Mouse (Mus musculus) urinary bladder, adult 2 months (tissue): ENCODE measurements around the gene Spryd3. TPM values are rescaled to one million over a fixed set of nuclear protein-coding genes. Genes with fewer than 3 reads are reported as not detected.
"Not testable (repeated sequence)": the region's sequence is repeated elsewhere in the genome, so short reads cannot be mapped to it uniquely, and the experiment has no call there.

Experiments used
- DNase-seq: peaks from one replicate; pipeline ENCODE4 v3.0.0; 2022; ENCODE audit warnings: low spot score
- polyA plus RNA-seq: library from polyadenylated mRNA; depleted of rRNA; stranded (reverse); fragments of >200 nt; gene quantifications from 2 replicates; pipeline ENCODE4 v1.2.3, GENCODE M21; 2012; rRNA removed

Spryd3 gene
- polyA plus RNA-seq: 43.7 and 50.0 TPM in 2 replicates

- DNase-seq: peak; percentile 99
Measured at GRCm38 (mm10) chr15:102136129-102136758, at the start of gene Spryd3. Gene Spryd3 (minus strand): TSS chr15:102136234.

- no peak for DNase-seq
Measured at GRCm38 (mm10) chr15:102183076-102183475, 47.0 kb upstream of the Spryd3 start.

GRCm38 (mm10) chr15:102179924-102180323 is 43.9 kb upstream of the Spryd3 start:
- DNase-seq: no peak

DNA sequence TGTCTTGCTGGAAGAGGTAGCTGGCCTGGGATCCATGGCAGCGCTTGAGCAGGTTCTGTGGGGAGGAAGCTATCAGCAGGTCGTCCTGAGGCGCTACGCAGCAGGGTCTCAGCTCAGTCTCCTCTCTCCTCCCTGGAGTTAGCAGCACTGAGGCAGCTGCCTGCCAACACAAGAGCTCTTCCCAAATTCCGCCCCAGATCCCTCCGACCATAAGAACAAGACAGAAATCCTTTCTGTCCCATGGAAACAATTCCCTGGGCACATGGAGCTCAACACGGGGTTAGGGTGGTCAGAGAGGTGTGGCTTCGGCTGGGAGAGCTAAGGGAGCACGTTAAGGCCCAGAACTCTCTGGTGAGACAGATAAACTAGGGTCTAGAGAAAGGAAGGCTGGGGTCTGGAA is 43.1 kb upstream of the Spryd3 start:
- no peak for DNase-seq

DNA sequence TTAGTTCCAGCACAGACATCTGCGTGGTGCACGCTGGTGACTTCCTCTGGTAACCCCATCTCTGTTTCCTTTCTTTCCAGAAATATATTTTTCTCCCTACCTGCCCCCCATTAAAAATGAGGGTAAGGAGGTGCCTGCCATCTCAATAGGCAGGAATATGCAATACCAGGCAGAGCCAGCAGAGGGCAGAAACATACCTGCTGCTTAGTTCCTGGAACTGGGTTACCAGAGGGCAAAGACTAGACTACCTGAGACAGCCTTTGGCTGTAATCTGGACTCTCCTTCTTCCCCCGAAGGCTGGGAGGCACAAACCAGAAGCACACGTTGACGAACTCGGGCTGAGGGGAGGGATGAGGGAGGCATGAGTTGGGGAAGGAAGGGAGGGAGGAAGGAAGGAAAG is 42.2 kb upstream of the Spryd3 start:
- DNase-seq: peak; percentile 66

DNA sequence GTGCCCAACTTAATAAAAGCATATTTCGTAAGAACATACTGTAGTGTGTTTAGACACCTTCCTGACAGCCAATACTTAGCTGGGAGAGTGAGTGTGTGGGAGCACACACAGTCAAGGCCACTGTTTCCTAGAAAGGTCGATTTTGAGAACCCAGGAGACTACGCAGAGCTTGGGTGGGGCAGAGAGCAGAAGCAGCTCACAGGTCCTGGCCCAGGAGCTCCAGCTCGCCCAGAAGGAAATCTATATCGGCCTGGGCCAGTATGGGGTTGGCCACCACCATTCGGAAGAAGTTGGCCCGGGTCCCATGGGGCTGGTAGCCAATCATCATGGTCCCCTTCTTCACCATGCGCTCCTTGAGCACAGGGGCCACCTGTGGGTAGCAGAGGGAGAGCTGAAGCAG is 41.4 kb upstream of the Spryd3 start:
- DNase-seq: no peak

DNA sequence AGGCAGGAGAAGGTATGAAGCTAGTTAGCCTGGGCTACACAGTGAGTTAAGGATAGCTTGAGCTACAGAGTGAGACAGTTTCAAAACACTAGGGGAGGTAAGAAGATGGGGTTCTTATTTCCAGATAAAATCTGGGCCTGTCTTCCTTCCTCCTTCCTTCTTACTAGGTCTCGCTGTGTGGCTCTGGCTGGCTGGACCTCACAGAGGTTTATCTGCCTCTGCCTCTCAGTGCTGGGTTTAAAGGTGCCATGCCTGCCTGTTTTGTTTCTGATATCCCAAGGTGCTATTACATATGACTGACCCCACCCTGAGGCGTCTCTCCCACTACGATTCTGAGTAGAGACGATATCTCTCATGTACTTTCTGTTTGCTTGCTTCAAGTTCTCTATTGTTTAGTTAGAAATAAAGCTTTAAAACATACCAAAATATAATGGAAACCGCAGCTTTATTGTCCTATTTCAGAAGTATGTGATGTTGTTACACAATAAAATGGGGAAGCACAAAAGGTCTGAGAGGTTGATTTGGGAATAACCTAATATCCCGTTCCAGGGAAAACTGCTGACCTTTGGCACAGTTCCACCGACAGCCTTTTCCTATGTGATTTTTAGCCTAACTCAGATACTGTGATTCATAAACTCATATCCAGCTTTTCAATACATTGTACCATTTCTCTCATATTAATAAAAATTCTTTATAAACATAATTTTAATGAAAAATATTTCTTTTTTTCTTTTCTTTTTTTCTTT is 40.7 kb upstream of the Spryd3 start:
- no peak for DNase-seq

GRCm38 (mm10) chr15:102175736-102176319 is 39.8 kb upstream of the Spryd3 start:
- no peak for DNase-seq

- no peak for DNase-seq
Measured at GRCm38 (mm10) chr15:102173581-102173980, 37.5 kb upstream of the Spryd3 start.

DNA sequence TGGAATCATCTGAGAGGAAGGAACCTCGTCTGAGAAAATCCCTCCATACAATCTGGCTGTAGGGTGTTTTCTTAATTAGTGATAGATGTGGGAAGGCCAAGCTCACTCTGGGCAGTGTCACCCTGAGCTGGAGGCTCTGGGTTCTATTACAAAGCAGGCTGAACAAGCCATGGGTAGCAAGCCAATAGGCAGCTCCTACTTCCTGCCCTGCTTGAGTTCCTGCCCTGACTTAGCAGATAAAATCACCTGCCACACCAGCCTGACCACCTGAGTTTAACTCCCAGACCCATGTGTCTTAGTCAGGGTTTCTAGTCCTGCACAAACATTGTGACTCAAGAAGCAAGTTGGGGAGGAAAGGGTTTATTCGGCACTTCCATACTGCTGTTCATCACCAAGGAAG is 33.0 kb upstream of the Spryd3 start:
- no peak for DNase-seq

DNA sequence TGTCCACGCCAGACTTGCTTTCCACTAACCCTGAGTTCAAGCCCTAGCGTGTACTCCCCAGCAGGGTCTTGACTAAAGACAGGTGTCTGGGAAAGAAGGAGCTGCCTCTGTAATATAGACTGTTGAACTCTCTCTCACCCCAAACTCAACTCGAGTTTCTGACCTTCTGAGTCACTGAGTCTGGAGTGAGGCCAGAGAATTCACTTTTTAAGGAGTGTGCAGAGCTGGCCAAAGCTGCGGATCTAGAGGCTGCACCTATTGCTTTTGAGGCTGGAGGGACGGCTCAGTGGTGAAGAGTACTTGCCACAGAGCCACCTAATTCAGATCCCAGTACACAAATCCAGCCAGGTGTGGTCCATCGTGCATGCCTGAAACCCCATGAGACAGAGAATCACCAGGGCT is 31.6 kb upstream of the Spryd3 start:
- no peak for DNase-seq

- no peak for DNase-seq
Measured at GRCm38 (mm10) chr15:102165468-102166100, 29.6 kb upstream of the Spryd3 start.

DNA sequence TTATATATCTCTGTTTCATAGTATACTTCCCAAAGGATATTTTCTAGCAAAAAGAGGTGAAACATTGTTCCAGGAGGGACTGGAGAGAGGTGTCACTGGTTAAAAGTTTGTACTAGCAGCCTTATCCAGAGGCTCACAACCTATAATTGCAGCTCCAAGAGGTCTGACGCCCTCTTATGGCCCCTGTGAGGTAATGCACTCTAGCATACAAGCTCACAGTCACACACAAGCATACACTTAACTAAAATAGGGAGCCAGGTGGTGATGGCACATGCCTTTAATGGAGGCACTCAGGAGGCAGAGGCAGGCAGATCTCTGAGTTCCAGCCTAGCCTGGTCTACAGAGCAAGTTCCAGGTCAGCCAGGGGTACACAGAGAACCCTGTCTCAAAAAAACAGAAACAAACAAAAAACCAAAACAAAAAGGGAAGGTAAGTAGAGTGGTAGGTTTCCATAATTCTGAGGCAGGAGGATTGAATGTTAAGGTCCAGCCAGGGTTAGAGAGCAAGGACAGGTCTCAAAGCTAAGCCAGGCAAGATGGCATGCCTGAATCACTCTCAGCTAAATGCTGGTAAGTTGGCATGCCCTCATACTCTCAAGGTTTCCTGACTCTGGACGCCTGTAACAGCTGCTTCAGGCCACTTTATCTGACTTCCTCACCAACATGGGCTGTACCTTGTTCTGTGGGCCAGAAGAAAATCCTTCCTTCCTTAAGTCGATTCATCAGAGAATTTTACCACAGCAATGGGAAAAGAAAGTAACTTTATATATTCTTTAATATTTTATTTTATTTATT is 28.1 kb upstream of the Spryd3 start:
- DNase-seq: no peak

DNA sequence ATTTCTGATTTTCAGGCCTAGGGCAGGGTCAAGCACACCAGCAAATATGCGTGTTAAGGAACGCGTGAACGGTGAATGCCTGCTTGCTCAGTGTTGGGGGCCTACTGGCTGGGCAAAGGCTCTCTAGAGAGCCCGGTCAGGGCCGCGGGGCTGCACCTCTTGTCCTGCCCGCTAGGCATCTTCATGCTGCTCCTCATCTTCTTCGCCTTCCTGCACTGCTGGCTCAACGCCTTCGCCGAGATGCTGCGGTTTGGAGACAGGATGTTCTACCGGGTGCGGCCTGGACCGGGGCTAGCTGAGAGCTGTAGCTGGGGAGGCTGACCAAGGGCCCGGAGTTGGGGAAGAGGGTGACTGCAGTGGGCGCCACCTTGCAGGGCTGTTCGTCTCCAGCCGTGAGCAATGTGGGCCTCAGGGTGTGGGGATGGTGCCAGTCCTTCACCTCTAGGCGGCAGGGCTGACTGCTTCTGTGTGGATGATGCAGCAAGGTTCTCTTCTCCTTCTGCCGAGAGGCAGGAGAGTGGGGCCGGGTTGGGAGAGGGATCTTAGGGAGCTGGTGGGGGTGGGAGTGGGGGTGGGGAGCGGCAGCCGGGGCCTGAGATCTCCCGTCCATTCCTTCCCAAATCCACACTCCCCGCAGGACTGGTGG is 24.5 kb upstream of the Spryd3 start:
- DNase-seq: no peak

DNA sequence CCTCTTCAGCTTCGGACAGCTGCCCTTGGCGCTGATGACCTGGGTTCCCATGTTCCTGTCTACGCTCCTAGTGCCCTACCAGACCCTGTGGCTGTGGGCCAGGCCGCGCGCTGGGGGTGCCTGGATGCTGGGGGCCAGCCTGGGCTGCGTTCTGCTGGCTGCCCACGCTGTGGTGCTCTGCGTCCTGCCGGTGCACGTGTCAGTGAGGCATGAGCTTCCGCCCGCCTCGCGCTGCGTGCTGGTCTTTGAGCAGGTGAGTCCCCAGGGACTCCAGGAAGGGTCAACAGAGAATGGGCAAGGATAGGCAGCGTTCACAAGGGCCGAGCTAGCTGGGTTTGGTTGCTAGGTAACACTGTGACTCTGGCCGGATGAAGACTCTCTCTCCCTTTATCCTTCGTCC is 20.8 kb upstream of the Spryd3 start:
- DNase-seq: no peak

DNA sequence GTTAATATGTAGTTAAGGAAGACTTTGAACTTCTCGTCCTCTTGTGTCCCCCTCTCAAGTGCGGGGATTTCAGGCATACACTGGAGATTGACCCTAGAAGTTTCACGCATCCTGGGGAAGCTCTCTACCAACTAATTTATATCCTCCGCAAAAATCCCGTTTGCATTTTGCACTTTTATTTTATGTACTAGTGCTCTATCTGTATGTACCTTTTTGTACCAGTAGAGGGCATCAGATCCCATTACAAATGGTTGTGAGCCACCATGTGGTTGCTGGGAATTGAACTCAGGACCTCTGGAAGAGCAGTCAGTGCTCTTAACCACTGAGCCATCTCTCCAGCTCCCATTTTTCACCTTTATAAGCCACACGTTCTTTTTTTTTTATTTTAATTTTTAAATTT is 19.0 kb upstream of the Spryd3 start:
- not testable (repeated sequence) for DNase-seq

GRCm38 (mm10) chr15:102152646-102153045 is 16.6 kb upstream of the Spryd3 start:
- no peak for DNase-seq

- DNase-seq: no peak
Measured at GRCm38 (mm10) chr15:102150301-102151135, 14.5 kb upstream of the Spryd3 start, which contains the start of gene Soat2. Gene Soat2 (plus strand): TSS chr15:102150526.

- DNase-seq: no peak
Measured at GRCm38 (mm10) chr15:102149561-102149960, 13.5 kb upstream of the Spryd3 start.

DNA sequence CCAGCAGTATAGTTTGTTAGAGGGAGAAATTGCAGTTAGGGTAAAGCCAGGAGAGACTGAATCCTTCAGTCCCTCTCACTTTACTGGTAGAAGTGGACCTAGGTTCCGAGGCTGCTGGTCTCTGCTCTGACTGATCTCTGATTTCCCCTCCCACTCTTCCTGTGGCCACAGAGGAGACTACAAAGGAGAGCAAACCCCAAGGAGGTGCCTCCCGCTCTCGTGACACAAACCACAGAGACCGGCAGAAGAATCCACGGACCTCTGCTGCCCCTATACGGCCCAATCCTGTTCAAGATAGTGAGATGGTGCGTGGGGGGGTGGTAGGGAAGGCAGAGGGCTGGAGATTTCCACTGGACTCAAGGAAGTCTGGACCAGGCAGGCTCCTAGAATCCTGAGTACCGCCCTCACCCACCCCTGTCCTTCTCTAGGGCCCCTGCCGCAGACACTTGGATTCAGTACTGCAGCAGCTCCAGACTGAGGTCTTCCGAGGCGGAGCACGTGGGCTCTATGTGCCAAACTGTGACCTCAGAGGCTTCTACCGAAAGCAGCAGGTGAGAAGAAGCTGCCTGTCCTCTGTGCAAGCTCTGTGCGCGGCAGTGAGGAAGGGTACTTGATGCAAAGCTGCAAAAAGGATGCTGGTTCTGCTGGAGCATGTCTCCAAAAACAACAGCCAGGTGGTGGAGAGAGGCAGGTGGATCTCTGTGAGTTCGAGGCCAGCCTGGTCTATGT is 11.8 kb upstream of the Spryd3 start:
- DNase-seq: no peak
